Mouse (Mus musculus) 416B (cell line): ENCODE results near the gene Gm38392.
A peak's percentile ranks its signal among the peaks of the same experiment; 100 is the strongest.

Experiments used
- DNase-seq: peaks from one replicate; pipeline ENCODE4 v3.0.0; 2011; ENCODE audit warnings: low read depth

Gm38392 gene

DNA sequence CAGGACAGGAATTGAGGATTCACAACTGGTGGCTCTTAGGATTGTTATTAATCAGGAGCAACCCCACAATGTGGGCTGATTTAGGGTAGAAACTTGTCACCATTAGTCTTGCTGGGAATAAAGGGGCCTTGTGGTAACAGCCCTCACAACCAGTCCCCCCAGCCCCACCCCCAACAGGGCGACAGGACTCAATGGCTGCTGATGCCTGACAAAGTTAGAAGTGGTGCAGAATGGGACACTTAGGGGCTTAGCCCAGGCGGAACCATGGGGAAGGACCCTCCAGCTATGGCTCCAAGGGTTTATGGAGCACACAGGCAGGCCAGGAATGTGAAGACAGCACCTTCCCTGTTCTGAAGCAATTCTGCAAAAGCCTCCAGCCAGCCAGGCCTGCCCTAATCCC, 51.4 kb downstream of the Gm38392 start:
- no peak for DNase-seq

GRCm38 (mm10) chr3:88235216-88235615, 51.8 kb downstream of the Gm38392 start:
- no peak for DNase-seq

DNA sequence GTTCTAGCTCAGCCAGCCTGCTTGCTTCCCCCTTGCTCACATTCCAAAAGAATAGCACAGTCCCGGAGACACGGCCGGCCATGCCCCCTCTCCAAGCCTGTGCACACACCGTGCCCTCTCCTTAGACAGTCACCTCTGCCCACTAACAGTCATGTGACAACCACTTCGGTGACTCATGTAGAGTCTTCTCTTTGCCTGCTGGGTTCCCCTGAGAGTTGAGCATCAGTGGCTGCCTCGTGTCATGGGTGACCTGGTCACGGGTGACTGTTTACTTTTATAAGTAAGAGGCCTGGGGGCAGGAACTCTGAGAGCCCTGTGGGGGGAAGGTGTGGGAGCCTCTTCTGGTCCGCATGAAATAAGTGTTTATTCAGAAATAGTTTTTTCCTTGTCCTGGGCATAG, 53.0 kb downstream of the Gm38392 start:
- DNase-seq = no peak

DNA sequence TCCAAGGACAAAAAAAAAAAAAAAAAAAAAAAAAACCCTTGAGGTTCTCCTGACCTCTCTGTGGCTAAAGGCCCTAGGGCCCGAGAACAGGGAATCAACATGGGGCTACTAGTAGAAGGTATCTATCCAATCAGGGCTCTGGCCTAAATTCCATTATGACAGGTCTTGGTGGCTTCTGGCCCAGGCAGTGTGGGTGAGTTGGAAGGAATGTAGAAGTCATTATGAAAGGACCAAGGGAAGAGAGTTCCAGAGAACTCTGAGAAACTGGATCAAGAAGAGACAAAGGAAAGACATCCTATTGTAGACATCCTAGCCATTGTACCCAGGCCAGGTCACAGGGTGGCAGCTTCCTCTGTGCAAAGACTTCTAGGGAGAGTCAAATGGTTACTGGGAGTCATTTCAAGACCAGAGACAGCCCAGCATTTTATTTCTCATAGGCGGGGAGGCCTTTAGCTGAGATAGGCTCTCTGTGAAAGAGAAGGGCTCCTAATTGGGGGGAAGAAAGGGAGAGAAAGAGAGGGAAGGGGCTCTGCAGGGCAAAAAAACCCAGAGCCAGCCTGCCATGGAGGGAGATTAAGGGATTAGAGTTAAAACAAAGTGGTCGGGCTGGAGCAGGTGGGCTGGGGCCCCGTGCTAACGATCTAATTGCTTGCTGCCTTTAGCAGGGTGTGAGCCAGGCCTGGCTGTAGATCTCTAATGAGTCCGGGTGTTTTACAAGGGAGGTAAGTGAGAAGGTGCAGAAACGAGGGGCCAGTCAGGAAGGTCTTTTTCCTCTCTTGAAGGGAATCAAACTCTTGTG, 54.0 kb downstream of the Gm38392 start:
- no peak for DNase-seq

- DNase-seq = no peak
These were observed 54.7 kb downstream of the Gm38392 start for GRCm38 (mm10) chr3:88232301-88232702.

DNA sequence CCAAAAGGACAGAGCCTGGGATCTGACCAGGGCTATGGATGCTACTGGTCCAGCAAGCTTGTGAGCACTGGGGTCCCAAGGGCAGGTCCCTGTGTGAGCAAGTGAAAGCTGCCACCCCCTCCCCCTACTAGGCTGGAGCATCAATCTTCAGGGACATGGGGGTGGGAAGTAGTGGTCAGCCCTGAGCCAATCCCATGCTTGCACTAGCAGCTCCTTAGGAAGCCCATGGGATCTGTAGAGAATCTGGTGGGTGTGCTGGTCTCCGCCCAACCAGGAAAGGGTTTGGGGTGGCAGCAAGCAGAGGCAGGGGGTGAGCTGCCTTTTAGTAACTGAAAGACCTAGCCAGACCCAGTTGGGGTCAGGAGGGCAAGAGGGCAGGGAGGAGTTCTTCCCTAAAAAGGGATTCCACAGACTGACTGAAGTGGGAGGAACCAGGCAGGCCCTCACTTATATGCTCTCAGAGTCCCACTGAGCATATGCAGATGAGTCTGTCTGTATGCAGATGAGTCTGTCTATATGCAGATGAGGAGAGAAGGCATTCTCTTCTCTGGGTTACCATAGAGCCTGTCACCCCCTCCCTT, 55.9 kb downstream of the Gm38392 start:
- DNase-seq = no peak

DNA sequence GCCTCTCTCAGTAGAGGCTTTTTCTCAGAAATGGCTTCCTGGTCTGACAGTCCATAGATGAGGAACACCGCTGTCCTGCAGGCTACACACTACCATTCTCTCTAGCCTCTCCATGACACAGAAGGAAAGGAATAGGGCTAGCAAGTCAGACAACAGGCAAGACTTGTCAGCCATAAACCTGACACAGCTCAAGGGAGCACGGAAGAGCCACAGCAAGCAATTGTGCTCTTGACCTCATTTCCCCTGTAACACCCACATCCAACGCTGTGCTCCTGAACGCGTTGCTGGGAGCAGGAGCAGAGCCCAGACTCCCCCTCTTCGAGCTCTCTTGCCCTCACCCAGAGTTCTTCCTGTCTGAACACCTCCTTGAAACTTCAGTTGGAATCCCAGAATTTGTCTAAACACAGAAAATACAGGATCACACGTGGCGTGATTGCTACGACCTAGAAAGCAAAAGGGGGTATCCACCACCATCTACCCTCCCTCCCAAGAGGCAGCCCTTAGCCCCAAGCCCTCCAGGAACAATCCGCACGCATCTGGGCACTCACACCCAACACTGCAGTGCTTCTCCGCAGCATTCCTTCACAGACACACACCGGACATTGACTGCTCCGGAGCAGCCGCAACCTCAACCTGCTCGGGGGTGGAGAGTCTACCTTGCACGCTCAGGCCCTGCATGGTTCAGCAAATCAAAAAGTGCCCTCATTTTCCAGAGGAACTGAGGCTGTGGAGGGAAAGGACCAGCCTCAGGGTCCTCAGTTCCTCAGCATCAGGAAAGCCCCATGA, 56.6 kb downstream of the Gm38392 start:
- no peak for DNase-seq

DNA sequence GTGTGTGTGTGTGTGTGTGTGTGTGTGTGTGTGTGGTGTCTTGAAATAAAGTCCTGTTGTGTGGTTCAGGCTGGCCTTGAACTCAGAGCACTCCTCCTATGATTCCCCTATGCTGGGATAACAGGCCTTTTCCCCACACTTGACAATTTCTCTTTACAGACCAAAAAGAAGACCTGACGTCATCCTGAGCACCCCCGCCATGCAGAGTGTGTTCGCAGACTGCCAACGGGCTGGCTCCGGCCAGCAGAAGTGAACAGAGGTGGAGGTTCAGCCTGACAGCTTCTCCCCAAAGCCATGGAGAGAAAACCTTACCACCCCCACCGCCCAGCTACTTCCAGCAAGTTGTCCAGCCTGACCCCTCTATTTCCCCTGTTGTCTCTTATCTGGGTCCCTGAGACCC, 57.5 kb downstream of the Gm38392 start:
- DNase-seq = no peak

DNA sequence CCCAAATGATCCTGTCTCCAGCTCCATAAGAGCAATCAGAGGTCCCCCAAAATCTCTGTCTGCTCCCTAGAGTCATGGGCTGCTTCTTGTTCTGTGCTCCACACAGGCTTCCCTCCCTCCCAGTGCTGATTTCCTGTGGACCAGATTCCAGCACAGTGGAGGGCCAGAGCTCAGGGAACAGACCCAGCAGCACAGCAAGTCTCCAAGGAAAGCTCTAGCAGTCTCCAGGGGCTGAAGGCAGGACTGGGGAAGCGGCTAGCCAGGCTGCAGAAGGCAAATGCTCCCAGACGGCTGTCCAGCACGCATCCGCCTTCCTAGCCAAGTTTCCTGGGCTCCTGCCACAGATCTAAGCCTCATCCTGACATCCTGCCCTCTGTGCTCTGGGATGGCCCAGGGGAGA, 58.1 kb downstream of the Gm38392 start:
- no peak for DNase-seq

- no peak for DNase-seq
These were observed 59.0 kb downstream of the Gm38392 start for GRCm38 (mm10) chr3:88227976-88228375.

DNA sequence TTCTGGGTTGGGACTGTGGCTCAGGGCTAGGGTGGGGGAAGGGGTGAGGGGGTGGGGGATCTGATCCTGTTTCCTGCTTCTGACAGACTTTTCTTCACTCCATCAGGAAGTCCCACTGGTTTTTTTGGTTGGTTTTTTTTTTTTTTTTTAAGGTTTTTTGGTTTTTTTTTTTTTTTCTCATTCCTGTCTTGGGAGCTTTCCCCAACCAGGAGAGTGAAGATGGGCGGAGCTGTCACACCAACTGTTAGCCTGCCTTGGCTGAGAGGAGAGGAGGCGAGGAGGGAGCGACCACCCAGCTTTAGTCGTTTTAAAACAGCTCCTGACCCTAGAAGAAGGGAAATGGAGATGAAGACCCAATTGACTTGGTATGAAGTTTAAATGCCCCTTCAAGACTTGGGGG, 59.8 kb downstream of the Gm38392 start:
- no peak for DNase-seq

- DNase-seq = no peak
These were observed 60.7 kb downstream of the Gm38392 start for GRCm38 (mm10) chr3:88226101-88226845.

GRCm38 (mm10) chr3:88224929-88225328, 62.1 kb downstream of the Gm38392 start:
- DNase-seq = no peak

DNA sequence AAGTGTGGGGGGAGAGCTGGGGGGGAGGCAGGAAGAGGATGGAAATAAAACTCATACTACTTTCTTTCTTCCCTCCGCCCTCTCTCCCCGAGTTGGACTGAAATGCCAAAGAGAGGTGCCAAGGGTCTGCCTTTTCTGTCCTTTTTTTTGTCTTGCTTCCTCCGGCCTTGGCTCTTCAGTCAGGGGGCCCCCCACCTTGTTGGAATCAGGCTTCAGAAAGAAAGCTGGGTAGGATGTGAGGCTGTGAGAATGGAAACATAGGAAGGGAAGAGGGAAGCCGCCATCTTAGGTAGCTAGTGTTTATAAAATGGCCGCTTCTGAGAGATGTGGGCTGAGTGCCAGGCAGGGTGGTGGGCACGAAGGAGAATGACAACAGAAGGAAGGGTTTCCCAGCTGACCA, 64.6 kb downstream of the Gm38392 start:
- no peak for DNase-seq

- no peak for DNase-seq
These were observed 65.3 kb downstream of the Gm38392 start for GRCm38 (mm10) chr3:88221519-88222390.

DNA sequence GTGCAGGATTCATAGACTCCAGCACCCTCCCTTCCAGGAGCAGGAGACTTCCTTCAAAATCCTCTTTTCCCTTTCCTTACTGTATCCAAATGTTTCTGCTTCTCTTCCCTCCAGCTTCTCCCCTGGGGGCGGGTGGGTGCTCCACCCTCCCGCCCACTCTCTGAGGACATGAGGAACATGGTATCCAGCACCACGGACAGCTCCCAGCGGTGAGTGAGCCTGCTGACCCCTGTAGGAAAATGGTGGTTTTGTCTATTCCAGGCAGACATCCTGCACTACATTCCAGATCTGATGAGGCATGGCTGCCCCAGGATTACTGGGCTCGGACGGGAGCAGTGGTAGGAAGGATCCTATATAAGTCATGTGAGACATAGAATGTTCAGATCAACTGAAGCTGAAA, 66.2 kb downstream of the Gm38392 start:
- peak; percentile 68 for DNase-seq

DNA sequence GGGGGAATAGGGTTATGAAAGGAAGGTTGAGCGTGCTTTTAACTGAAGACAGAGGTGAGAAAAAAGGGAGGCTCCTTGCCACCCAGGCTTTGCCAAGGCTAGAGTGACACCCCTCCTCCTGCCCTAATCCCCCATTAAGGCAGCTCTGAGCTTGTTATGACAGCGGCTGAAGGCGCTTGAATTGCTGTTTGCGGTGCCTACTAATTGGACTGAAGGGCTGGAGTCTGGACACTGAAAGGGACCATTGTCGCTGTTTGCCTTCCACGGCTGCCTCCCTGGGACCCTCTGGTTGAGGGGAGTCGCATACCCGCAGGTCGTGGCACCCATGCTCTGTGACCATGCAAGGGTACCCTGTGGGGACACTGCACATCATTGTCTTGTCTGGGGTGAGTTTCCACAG, 67.1 kb downstream of the Gm38392 start:
- no peak for DNase-seq

DNA sequence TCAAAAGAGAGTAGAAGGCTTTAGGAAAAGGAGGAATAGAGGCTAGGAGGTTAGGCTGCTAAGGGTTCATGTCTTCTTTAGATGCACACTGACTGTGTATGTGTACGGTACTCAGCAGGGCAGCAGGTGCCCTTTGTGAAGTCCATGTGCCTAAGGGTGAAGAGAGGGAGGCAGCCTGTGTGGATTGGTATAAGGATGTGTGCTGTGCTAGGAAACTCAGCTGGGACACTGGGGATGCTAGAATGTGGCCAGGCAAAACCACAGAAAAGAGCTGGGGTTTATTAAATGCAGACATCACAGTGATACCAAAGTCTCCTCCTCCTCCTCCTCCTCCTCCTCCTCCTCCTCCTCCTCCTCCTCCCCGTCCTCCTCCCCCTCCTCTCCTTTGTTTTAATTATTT, 69.3 kb downstream of the Gm38392 start:
- no peak for DNase-seq

GRCm38 (mm10) chr3:88216534-88217326, 70.3 kb downstream of the Gm38392 start:
- no peak for DNase-seq

DNA sequence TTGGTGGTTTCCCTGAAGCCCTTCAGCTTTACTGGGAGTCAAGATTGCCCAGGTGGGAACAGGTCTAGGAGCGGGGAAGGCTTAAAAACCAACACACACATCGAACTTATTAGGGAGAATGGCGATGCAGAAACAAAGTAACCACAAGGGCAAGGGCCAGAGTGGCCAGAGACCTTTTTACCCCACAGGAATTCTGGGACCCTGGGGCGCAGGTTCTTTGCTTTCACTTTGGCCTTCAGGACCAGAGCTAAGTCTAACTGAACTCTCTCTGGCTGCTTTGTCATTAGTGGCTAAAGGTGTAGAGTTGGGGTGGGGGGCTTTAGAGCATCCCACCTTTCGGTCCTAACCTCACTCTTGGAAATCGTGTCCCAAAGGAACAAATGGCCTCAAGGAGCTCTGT, 70.9 kb downstream of the Gm38392 start:
- DNase-seq = no peak
